Mouse (Mus musculus) spleen, adult 12 weeks (tissue): Measurements from ENCODE around the gene Rimbp3.
"Not testable (repeated sequence)": the region's sequence is repeated elsewhere in the genome, so short reads cannot be mapped to it uniquely, and the experiment has no call there.

ENCODE experiments used
- DNase-seq: peaks from one replicate; pipeline ENCODE4 v3.0.0; 2022; ENCODE audit warnings: low spot score

Gene Rimbp3

DNA sequence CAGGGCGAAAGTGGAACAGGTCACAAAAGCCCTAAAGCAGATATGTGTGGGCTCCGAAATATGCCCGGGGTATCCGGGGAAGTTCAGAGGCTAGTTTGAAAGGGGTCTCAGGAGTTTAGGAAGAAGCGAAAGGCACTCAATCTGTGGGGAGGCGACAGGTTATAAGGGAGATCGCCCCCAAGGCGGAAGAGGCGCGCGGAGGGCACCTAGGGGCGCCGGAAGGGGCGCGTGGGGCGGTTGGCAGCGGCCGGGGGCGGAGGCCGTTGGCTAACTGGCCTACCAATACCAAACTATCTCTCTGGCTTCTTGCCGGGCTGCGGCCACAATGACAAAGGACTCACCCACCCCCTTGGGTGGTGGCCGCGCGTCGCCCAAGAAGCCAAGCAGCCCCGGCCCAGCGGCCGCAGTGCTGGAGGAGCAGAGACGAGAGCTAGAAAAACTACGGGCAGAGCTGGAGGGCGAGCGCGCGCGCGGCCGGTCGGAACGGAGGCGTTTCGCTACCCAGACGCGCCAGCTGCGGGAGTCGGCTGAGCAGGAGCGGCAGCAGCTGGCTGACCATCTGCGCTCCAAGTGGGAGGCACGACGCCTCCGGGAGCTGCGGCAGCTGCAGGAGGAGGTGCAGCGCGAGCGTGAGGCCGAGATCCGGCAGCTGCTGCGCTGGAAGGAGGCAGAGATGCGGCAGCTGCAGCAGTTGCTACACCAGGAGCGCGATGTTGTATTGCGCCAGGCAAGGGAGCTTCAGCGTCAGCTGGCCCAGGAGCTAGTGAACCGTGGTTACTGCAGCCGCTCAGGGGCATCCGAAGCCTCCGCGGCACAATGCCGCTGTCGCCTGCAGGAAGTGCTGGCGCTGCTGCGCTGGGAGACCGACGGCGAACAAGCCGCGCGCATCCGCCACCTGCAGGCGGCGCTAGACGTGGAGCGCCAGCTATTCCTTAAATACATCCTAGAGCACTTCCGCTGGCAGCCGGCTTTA, at the start of gene Rimbp3:
TSS of gene Rimbp3 (plus strand) at position 215 of the 973 bp plus-strand sequence.
- peak; percentile 66 for DNase-seq

DNA sequence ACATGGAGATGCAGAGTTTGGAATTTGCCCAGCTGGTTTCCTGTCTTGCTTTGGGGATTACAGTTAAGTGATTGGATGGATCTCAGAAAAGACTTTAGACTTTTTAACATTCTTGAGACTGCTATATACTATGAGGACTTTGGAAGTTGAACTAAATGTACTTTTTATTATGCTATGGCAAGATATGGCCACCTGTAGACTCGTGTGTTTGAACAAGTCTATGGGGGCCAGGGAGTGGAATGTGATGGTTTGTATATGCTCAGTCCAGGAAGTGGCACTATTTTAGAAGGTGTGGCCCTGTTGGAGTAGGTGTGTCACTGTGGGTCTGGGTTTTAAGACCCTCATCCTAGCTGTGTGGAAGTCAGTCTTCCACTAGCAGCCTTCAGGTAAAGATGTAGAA, 42.9 kb upstream of the Rimbp3 start:
- DNase-seq: not testable (repeated sequence)

DNA sequence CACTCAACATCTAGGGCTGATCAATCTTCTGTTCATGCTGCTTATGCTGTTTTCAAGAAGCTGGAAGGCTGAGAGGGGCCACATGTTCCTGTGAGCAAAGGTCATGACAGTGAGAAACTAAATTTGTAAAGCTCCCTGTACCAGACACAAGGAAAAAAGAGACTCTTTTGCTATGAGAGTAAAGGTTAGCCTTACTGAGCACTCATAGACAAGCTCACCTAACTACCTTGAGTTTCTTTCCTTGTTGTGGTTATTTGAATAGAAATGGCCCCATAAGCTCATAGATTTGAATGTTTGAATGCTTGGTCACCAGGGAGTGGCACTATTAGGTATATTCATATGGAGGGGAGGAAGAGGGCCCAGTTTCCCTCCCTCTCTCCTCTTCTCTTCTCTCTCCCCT, 41.2 kb upstream of the Rimbp3 start:
- DNase-seq: no peak

- DNase-seq: no peak
Observed at GRCm38 (mm10) chr16:17168049-17168448, 40.4 kb upstream of the Rimbp3 start.

GRCm38 (mm10) chr16:17175765-17176164, 32.6 kb upstream of the Rimbp3 start:
- no peak for DNase-seq

GRCm38 (mm10) chr16:17177623-17178170, 30.7 kb upstream of the Rimbp3 start:
- no peak for DNase-seq

GRCm38 (mm10) chr16:17179706-17180105, 28.7 kb upstream of the Rimbp3 start:
- no peak for DNase-seq

DNA sequence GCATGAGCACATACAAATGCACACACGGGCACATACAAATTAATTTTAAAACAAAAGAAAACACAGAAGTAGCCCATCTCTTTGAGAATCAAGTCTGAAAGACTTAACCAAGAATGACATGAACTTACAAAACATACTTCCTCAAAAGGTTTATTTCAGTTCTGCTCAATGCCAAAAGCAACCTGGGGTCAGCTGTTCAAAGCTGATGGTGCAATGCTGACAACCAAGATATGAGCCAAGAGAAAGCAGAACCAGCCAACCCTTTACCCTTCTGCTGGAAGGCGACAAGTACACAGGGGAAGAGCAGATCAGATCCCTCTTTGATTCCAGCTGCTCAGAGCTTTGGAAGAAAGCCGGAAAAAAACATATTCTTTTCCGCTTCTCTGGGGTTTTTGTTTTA, 27.0 kb upstream of the Rimbp3 start:
- peak; percentile 4 for DNase-seq

- no peak for DNase-seq
Observed at GRCm38 (mm10) chr16:17182136-17182535, 26.3 kb upstream of the Rimbp3 start.

- DNase-seq: no peak
Observed at GRCm38 (mm10) chr16:17183003-17183402, 25.4 kb upstream of the Rimbp3 start.

GRCm38 (mm10) chr16:17185475-17185874, 22.9 kb upstream of the Rimbp3 start:
- DNase-seq: no peak

DNA sequence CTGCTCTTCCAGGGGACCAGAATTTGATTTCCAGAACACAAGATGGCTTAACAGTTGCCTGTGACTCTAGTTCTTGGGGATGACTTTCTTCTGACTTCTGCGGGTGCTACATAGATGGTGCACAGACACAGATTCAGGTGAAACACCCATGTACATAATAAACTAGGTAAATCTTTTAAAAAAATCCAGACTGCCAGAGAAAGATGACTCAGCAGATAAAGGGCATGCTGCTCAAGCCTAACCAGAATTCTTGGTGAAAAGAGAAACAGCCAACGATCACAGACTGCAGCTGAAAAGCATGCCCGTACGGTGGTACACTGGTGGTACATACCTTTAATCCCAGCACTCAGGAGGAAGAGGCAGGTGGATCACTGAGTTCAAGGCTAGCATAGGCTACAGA, 14.6 kb upstream of the Rimbp3 start:
- no peak for DNase-seq

DNA sequence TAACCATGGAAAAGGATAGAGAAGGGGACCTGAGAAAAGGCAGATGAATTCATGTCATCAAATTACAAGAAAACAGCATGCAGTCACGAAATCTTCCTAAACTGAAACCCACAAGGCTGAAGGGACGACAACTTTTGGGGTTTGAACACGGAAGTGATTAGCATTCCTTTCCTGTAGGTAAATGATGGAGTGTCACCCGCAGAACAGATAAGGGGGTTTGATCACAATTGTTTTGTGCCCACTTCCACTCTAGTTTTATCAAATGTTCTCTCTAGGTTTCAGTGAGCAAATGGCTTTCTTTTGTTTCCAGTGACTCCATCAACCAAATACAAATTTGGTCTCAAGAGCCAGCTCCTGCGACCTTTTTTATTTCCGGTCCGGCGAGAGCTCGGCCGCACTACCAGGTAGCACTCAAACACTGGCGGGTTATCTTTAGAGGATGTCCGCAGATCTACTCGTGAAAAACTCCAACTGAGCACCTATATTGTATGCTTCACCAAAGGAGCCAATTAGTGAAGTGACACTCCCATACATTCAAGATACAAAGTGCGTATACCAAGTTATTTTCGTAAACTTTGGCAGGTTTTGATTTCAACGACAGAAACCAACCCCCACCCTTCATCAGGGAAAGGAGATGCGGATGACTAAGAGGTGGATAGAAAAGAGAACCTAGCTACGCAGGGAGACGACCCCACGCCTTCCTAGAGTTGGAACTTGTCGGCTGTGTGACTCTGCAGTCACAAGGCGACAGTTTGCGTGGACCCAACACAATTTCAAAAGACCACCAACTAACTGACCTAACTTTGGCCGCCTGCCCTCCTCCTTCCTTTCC, 8.1 kb upstream of the Rimbp3 start:
- no peak for DNase-seq

DNA sequence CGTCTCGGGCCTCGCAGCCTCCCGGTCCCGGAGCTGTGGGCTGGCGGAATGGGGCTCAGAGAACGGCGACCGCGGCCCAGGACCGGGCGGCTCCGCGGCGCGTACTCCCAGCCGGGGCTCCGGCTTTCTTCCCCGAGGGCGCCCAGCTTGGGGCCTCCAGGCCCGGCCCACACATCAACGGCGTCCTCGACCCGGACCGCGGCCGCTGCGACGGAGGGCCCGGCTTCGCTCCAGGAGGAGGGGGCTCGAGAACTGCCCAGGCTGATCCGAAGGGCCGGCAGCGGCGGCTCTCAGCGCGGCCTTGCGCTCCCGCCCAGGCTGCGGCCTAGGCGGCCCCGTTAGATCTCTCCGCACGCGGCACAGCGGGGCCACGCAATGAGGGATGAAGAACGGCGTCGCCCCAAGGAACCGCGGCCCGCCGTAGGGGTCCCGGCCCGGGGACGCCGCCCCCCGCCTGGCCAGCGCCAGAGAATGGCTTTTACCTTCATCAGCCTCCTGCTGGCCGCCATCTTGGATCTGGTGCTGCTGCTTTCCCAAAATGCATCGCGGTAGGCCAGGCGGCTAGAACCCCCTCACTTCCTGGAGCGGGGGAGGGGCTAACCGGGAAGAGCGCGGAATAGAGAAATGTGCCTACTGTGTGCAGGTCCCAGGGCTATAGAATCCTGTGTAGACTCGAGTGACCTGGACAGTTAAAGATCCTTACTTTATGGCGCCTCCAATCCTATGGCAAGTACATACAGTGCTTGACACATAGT, 7.3 kb upstream of the Rimbp3 start:
- DNase-seq: peak; percentile 73

DNA sequence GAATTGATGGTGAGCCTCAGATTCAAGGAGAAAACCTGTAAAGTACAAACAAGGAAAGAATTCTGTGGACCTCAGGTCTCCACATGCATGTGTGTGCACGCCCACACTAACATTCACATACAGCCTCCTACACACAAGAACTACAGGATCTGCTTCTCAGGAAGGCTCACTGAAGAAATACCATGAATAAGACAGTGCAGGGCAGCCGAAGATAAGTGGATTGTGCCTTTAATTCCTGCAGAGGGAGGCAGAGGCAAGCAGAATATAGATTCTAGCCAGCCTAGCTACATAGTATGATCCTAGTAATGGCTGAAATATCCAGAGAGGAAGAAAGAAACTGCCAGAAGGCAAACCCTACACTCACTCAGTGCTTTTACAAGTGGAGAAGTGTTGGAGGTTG, 6.4 kb upstream of the Rimbp3 start:
- no peak for DNase-seq

GRCm38 (mm10) chr16:17202549-17202948, 5.9 kb upstream of the Rimbp3 start, which contains the start of gene Ube2l3:
Gene Ube2l3 (minus strand): TSS chr16:17202649.
- no peak for DNase-seq

DNA sequence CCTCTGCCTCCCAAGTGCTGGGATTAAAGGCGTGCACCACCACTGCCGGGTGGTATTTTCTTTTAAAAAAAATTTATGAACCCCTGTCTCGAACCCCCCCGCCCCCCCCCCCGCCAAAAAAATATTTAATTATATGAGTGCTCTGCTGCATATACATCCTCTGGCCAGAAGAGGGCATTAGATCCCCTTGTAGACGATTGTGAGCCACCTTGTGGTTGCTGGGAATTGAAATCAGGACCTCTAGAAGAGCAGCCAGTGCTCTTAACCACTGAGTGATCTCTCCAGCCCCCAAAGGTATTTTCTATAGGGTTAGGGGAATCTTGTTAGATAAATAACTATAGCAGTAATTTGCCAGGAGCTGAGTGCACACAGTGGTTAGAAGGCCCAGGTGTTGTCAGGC, 3.4 kb upstream of the Rimbp3 start:
- DNase-seq: peak; percentile 16

DNA sequence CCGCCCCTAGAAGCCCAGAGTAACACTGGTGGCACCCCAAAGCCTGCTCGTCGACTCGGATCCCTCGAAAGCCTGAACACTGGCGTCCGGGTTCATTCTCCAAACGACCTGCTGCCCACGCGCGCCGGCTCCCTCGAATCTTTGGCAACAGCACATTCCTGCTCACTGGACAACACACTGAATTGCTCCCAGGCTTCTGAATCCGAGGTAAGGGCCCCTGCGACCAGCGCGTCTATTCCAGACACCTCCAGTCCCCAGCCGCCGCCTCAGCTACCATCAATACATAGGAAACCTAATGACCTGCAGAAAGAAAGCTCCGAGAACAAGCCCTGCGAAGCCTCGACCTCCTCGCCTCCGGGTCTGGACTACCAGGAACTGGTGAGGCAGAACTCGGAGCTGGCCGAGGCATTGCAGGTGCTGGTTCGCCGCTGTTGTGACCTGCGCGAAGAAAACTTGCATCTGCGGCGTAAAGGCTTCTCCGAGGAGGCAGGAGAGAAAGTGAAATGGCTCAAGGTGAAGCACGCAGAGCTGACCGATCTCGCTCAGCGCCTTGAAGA, 1.1 kb downstream of the Rimbp3 start:
- peak; percentile 29 for DNase-seq

DNA sequence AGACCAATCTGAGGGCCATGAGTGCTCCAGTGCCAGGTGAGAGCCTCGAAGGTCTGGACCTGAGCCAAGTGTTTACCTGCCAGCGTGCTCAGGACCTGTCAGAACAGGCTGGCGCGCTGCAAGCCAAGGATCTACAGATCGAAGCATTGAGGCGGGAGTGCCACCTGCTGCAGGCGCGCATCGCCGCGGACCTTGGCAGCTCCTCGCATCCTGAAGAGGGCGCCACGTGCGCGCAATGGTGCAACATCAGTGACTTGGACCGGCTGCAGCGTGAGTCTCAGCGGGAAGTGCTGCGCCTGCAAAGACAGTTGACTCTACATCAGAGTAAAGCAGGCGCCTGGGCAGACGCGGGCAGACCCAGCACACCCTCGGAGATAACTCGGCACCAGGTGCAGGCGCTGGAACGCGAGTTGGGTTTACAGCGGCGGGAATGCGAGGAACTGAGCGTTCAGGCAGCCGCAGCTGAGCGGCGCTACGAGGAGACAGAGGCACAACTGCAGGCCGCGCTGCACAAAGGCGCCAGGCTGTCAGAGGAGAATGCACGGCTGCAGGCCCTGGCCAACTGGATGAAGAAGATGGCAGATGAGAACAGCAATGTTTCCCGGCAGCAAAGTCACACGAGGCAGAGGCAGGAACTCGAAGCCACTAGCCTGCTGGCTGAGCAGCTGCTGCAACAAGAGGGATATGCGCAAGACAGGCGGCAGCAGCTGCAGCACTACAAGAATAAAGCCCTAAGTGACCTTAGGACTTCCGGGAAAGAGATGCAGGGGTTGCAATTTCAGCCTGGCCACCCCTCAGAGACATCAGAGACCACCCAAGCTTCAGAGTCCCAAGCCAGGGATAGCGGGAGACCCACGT, 1.8 kb downstream of the Rimbp3 start:
- peak; percentile 75 for DNase-seq

DNA sequence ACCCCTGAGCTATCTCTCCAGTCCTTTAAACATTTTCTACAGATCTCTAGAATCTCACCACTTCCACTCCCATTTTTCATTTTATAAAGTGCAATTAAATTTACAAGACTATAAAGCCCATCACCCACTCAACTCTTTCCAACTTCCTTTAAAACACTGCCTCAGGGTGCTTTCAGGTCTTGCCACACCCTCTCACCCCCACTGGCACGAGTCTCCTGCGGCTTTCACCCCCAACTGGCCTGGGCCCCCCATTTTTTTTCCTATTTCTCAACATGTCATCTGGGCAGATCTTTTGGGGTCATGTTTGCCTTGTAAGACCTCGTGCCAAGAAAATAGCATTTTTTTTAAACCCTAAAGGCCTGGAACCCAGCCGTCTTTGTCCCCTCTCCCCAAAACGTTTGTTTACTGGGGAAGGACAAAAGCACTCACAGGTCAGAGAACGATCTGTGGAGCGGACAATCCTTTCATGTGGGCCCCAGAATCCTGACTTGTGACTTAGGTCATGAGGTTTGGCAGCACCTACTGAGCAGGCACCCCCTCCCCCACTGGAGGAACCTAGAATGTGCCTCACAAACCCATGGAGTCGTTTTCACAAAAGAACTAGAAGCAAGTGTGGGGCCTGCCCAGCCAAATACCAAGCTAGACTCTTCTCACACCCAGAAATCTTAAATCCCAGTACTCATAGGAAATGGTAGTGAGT, 8.7 kb downstream of the Rimbp3 start:
- DNase-seq: no peak
